Mouse (Mus musculus) thymus, adult 2 months (tissue): Measurements from ENCODE around the gene Olfr157. TPM values are rescaled to one million over a fixed set of nuclear protein-coding genes. Genes with fewer than 3 reads are reported as not detected.
"Not testable (repeated sequence)": the region's sequence is repeated elsewhere in the genome, so short reads cannot be mapped to it uniquely, and the experiment has no call there.

Source experiments
- DNase-seq: peaks from one replicate; pipeline ENCODE4 v3.0.0; 2021
- H3K27ac ChIP-seq: fragments of 200-500 bp; 2 replicates; pipeline ENCODE4 v1.5.1; 2012; ENCODE audit warnings: low read length, control low read depth; ENCODE audit not compliant: control insufficient read depth, insufficient read depth
- H3K27me3 ChIP-seq: fragments of 200-500 bp; 2 replicates; pipeline ENCODE4 v1.6.1; 2012; ENCODE audit warnings: mild to moderate bottlenecking, low read length, moderate library complexity, mixed read lengths; ENCODE audit not compliant: control insufficient read depth, insufficient read depth
- H3K36me3 ChIP-seq: fragments of 200-500 bp; 2 replicates; pipeline ENCODE4 v1.6.1; 2012; ENCODE audit warnings: mild to moderate bottlenecking, low read length, moderate library complexity; ENCODE audit not compliant: control insufficient read depth, insufficient read depth
- H3K4me1 ChIP-seq: fragments of 200-500 bp; replicated peaks from 2 replicates; pipeline ENCODE4 v1.6.1; 2012; ENCODE audit warnings: low read length; ENCODE audit not compliant: control insufficient read depth, insufficient read depth
- H3K4me3 ChIP-seq: fragments of 200-500 bp; 2 replicates; pipeline ENCODE4 v1.5.1; 2012; ENCODE audit warnings: mild to moderate bottlenecking, low read length, control low read depth, moderate library complexity; ENCODE audit not compliant: control insufficient read depth, insufficient read depth
- CTCF ChIP-seq: fragments of 200-500 bp; IDR thresholded peaks from 2 replicates; pipeline ENCODE4 v1.5.1; 2012; ENCODE audit warnings: mild to moderate bottlenecking, control low read depth, low read length, moderate library complexity, borderline replicate concordance; ENCODE audit not compliant: control insufficient read depth, poor library complexity, insufficient read depth; ENCODE audit errors: extremely low read depth
- POLR2A ChIP-seq: fragments of 200-500 bp; IDR thresholded peaks from 2 replicates; pipeline ENCODE4 v1.6.1; 2012; ENCODE audit warnings: mild to moderate bottlenecking, low read length, control low read depth, moderate library complexity; ENCODE audit not compliant: control insufficient read depth, poor library complexity, insufficient read depth; ENCODE audit errors: extremely low read depth
- WGBS: fragments of 180-500 bp; shearing (Covaris S2); methylation state at CpG from one replicate; pipeline ENCODE4 v1.1.7; 2018; 5-methylcytosine and 5-hydroxymethylcytosine counted together
- polyA plus RNA-seq: library from polyadenylated mRNA; depleted of rRNA; stranded (reverse); fragments of >200 nt; gene quantifications from 2 replicates; pipeline ENCODE4 v1.2.3, GENCODE M21; 2012; rRNA removed

Gene Olfr157
- polyA plus RNA-seq, 1 experiment = 0.01 TPM

DNA sequence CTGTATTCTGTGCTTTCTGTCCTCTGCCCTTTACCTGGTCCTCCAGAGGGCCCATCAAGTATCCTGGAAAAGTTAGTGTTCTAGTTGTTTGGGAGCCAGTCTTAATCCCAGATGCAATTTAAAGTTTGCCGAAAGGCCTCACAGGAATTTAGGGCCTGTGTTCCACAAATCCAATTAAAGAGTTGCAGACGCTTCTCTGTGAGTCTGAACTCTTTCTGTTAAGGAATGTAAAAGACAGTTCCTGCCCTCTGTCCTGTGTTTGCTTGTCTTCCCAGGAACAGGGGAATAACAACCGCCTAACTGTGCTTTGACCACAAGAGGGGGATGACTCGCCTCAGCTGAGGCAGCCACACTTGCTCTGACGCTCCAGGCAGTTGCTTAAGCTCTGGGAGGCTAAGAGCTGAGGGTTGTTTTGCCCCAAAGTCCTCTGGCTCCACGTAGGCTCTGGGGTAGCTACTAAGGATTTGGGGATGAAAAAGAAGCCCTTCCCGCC, 16.1 kb downstream of the Olfr157 start, which contains the start of gene Olfr156:
Olfr156 (minus strand) TSS at position 51 of the 493 bp plus-strand sequence.
- no peak for TF ChIP-seq POLR2A
- no peak for TF ChIP-seq CTCF
- no peaks in the 10 kb centered on the region for H3K36me3 ChIP-seq
- H3K27ac ChIP-seq = no peak within 1 kb of the TSS
- no peaks in the 10 kb centered on the region for H3K27me3 ChIP-seq
- no peaks in the 10 kb centered on the region for H3K4me1 ChIP-seq
- no peak within 1 kb of the TSS for H3K4me3 ChIP-seq
- DNase-seq = no peak
- 44% methylated on average over 7 of the region's 7 CpGs for WGBS

DNA sequence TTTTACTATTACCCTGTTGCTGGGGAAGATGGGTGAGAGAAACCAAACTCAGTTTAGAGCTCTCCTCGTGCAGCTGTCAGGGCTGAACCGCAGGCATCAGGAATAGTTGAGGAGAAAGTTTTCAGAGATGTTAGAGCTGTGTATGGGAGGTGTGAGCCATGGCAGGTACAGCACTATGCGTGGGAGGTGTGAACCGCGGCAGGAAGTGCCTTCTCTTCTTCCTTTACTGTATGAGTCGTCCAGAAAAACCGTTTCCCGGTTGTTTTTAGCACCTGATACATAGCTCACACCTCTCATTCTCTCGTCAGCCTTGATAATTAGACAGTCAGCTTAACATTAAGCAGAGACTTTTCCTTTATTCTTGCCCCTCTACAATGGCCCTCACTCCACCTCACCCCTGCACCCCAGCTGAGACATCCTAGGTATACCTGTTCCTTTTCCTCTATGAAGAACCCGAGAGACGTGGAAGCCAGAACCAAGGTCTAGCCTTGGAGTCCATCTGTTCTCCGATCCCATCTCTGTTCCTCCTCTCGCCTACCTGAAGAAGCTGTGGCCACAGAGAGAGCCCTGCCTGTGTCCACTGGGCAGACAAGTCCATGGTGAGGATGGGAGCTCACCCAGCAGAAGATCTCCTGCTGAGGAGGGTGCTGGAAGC, 17.0 kb downstream of the Olfr157 start:
- Histone ChIP-seq H3K4me1 (no peaks in the 10 kb centered on the region), H3K27ac (no peak overlapping the region), H3K27me3 (no peaks in the 10 kb centered on the region), H3K36me3 (no peaks in the 10 kb centered on the region), H3K4me3 (no peak overlapping the region)
- 66% methylated on average over 13 of the region's 13 CpGs for WGBS
- no peak for DNase-seq
- TF ChIP-seq CTCF = no peak

DNA sequence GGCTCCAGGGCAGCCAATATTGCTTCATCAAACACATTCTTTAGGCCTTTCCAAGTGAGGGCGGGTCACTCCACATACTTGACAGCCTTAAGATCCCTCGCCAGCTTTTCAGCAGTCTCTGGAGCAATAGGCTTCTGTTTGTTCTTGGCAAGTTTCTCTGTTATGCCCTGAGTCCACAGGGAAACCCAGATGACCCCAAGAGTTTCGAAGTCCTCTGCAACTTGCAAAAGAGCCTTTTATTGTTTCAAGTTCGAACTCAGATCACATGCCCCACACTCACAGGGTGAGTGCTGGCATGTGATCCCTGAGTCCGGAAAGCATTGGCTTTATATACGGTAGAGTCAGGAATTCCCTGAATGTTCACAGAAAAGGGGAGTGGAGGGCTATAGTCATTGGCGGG, 41.1 kb downstream of the Olfr157 start:
- no peak overlapping the region for H3K4me3 ChIP-seq
- H3K4me1 ChIP-seq = no peaks in the 10 kb centered on the region
- TF ChIP-seq POLR2A = no peak
- TF ChIP-seq CTCF = no peak
- no peaks in the 10 kb centered on the region for H3K27me3 ChIP-seq
- no peak overlapping the region for H3K27ac ChIP-seq
- no peak for DNase-seq
- no peaks in the 10 kb centered on the region for H3K36me3 ChIP-seq
- WGBS = 83% methylated on average over 7 of the region's 7 CpGs

DNA sequence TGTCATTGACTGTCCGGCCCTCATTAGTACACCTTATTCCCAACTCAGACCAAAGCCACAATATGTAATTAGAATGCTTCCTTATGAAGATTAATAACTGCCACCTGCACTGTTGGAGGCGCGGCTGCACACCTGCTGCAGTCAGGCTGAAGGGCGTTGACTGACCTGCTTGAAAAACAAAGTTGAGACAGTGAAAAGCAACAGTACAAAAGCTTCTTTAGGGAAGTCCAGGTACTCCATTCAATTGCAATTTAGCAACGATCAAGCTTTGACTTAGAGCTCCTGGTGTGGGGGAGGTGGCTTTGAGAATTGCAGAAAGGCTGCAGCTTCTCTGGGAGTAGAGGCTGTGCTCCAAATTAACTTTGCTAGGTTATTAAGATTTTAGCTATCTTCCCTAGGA, 44.2 kb downstream of the Olfr157 start:
- DNase-seq, H3K27ac ChIP-seq, H3K4me1 ChIP-seq, H3K27me3 ChIP-seq, H3K36me3 ChIP-seq, H3K4me3 ChIP-seq: not testable (repeated sequence)
- 93% methylated on average over 5 of the region's 5 CpGs for WGBS

DNA sequence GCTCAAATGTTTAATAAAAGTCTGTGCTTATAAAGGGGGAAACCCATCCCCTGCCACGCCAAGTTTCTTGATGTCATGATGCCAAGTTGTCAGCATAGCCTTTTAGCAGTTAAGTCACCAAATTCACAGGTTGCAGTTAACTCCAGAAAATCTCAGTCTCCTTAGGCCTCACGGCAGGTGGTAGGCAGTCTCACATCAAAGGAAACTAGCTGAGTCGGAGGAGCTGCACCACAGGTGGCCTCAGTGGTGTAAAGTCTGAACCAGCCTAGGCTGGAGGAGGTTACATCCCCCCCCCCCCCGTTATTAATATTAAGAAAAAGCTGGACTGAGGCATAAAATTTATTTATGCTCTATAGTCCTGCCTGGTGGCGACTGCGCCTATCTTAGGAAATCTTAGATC, 44.7 kb downstream of the Olfr157 start:
- H3K36me3 ChIP-seq = no peaks in the 10 kb centered on the region
- H3K4me1 ChIP-seq = no peaks in the 10 kb centered on the region
- H3K27ac ChIP-seq = no peak overlapping the region
- 79% methylated on average over 6 of the region's 6 CpGs for WGBS
- no peak overlapping the region for H3K4me3 ChIP-seq
- no peak for TF ChIP-seq CTCF
- TF ChIP-seq POLR2A = no peak
- no peak for DNase-seq
- H3K27me3 ChIP-seq = no peaks in the 10 kb centered on the region

Other genes with a start within 250 kb of the Olfr157 start
- gene Npr2, start 208.3 kb downstream of the Olfr157 start, polyA plus RNA-seq = 5.2 and 6.3 TPM in 2 replicates
- gene Spag8, start 186.6 kb downstream of the Olfr157 start, polyA plus RNA-seq = 1.00 and 1.0 TPM in 2 replicates
- gene Hint2, start 183.7 kb downstream of the Olfr157 start, polyA plus RNA-seq = 28.8 and 41.5 TPM in 2 replicates
- 9.0 and 10.0 TPM in 2 replicates for gene Tmem8b, start 171.2 kb downstream of the Olfr157 start, polyA plus RNA-seq
- gene Fam221b, start 171.1 kb downstream of the Olfr157 start, polyA plus RNA-seq = 0.03 TPM in 1 of 2 replicates, not detected in the other
- not detected in 2 replicates for gene Olfr70, start 139.4 kb downstream of the Olfr157 start, polyA plus RNA-seq
- not detected in 2 replicates for gene Olfr71, start 129.9 kb downstream of the Olfr157 start, polyA plus RNA-seq
- 1.2 and 1.8 TPM in 2 replicates for gene Hrct1, start 113.0 kb downstream of the Olfr157 start, polyA plus RNA-seq
- gene Spaar, start 110.2 kb downstream of the Olfr157 start, polyA plus RNA-seq = 0.64 and 0.96 TPM in 2 replicates
- gene Olfr159, start 69.2 kb downstream of the Olfr157 start, polyA plus RNA-seq = not detected in 2 replicates
- not detected in 2 replicates for gene Olfr156, start 16.3 kb downstream of the Olfr157 start, polyA plus RNA-seq
- gene Olfr155, start 11.4 kb upstream of the Olfr157 start, polyA plus RNA-seq = not detected in 2 replicates
- 2.8 and 3.3 TPM in 2 replicates for gene Reck, start 35.3 kb upstream of the Olfr157 start, polyA plus RNA-seq
- gene Glipr2, start 117.2 kb upstream of the Olfr157 start, polyA plus RNA-seq = 20.6 and 23.4 TPM in 2 replicates
- 0.11 and 0.32 TPM in 2 replicates for gene Ccin, start 143.3 kb upstream of the Olfr157 start, polyA plus RNA-seq
- 184 and 193 TPM in 2 replicates for gene Clta, start 164.3 kb upstream of the Olfr157 start, polyA plus RNA-seq
- 28.0 and 32.0 TPM in 2 replicates for gene Gne, start 244.0 kb upstream of the Olfr157 start, polyA plus RNA-seq